Mouse (Mus musculus) liver (tissue): ENCODE data around the gene Tmem258.
A peak's percentile ranks its signal among the peaks of the same experiment; 100 is the strongest.

Experiments
- DNase-seq: peaks from one replicate; pipeline ENCODE4 v3.0.0-alpha.2; 2020; ENCODE audit warnings: mixed read lengths

The Tmem258 gene

DNA sequence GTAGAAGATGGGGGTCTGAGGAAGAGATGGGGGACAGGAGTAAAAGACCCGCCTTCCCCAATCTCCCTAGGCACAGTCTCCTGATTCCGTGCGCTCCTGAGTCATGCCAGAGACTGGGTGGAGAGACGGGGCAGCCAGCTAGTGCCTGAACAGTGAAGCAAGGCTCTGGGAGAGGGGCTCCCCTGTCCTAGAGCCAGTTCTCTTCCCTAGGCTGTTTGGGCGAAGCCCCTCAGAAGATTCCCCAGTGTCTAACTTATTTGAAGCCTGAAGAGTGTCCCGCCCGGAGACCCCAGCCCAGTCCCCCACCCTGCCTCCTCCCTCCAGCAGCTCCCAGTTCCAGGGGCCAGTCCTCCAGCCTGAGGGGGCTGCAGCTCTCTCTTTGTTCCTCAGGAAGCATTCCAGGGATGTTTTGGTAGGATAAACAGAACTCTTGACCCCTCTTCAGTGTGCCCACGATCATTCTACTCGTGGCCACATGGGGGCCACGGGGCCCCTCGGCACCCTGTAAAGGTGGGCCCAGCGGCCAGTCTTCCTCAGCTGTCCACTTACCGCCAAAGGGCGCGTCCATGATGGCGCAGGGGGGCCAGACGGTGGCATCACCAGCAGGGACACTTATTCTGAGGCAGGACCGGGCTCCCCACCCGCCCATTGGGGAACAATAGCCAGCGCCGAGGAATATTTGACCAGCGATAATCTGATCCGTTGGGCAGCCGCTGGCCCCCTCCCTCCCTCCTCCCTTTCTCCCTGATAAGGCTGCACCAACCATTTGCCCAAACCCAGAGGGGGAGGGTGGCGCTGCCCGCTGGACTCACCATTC lies 21.0 kb downstream of the Tmem258 start:
- no peak for DNase-seq

- DNase-seq: no peak
Measured at GRCm38 (mm10) chr19:10225767-10226166, 22.0 kb downstream of the Tmem258 start.

- peak; percentile 33 for DNase-seq
Measured at GRCm38 (mm10) chr19:10231016-10231415, 27.2 kb downstream of the Tmem258 start.

DNA sequence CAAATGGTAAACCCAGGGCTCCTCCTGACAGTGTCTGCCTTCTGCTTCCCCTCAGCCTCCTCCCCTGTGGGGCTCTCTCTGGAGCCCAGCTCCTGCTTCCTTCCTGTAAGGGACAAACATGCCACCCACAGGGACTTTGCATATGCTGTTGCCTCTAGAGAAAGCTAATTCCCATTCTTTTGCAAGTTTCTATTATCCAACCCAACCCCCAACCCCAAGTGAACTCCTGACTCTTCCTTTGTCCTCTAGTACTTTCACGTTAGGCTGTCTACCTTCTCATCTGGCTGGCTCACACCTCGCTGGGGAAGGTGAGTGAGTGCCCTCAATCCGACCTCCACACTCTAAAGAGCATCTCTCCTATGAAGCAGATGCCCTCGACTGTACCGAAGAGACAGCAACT lies 28.1 kb downstream of the Tmem258 start:
- DNase-seq: no peak

DNA sequence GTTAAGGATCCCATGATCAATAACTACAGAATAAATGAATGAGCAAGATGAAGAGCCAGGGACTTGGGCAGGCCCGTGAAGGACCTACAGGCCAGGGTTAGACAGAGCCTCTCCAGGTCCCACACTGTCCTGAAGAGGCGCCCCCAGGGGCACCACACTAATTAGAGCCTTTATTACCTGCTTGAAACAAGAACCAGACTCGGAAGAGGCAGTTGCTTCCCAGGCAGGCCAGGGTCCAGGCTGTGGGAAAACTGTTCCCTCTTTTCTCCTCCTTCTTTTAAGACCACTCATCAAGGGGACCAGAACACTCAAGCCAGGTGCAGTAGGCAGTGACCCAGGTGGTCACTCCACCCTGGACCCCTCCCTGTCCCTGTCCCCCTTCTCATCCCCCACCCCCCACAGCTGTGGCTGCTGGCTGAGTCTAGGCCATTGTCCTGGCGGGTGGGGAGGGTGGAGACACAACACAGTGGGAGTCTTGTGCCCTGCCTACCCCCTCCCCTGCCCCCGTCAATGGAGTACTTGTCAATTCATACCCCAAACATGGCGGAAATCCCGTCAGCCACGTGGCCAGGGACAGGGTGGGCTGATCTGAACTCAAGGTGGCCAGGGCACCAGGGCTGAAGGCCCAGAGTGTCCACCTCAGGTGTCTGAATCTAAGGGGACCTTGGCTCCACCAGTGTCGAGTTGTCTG lies 28.7 kb downstream of the Tmem258 start:
- DNase-seq: no peak

GRCm38 (mm10) chr19:10235784-10236565 lies 32.2 kb downstream of the Tmem258 start:
- DNase-seq: peak; percentile 52

DNA sequence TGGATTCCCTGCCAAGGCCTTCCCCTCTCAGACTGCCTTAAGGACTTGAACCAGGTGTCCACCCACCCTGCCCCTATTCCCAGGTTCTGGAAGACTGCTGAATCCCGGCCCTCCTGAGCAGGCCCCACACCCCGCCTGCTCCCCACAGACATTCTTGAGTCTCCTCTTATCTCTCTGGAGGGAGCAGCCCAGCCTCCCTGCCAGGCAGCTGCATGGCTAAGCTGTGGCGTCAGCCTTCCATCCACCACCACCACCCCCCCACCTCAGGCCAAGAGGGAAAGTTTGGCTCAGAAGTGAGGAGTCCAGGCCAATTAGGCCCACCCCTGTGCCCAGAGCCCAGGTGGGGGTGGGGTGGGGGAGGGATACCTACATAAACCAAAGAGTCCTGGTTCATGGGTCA lies 34.7 kb downstream of the Tmem258 start:
- DNase-seq: peak; percentile 39

DNA sequence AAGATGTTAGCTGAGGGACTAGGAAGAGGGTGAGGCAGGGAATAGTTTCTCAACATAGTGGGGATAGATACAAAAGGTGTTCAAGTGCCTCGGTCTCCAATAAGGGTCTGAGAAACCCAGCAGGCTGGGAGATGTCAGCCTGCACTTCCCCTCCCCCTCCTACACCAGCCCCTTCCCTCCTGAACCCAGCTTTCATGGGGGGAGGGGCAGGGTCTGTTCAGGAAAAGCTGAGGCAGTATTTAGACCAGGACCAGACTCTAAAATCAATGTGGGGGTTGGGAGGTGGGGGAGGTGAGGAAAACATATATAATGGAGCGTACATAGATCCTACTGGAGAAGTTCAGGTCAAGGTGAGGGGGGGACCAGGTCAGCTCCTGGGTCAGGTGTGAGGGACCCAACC lies 35.6 kb downstream of the Tmem258 start:
- DNase-seq: no peak

DNA sequence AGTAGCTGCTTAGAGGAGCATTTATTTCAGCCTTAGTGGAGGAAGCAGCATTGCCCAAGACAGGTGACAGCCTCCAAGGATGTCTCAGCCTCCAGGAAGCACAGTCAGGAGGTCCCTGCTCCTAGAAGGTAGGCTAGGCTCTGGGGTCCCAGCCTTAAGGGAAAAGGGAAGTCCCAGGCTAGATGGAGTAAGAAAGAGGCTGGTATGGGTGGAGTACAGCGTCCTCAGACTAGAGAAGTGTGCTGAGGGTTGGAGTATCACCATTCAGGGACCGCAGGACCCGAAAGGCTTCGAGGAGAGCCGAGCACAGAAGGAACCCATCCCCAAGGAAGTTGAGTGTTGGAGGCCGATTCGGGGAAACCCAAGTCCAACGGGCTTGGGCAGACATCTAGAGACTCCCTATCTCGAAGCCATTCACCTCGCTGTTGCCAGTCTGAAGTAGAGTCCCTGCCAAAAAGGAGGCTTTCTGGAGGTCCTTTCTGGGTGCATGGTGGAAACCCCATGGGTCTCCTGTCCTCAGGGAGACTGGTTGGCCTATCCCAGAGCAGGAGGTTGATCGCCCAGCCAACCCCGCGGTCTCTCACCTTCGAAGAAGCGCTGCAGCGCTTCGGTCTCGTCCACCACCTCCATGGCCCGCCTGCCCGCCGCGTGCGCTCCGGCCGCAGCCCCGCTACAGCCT lies 36.3 kb downstream of the Tmem258 start:
- DNase-seq: no peak

DNA sequence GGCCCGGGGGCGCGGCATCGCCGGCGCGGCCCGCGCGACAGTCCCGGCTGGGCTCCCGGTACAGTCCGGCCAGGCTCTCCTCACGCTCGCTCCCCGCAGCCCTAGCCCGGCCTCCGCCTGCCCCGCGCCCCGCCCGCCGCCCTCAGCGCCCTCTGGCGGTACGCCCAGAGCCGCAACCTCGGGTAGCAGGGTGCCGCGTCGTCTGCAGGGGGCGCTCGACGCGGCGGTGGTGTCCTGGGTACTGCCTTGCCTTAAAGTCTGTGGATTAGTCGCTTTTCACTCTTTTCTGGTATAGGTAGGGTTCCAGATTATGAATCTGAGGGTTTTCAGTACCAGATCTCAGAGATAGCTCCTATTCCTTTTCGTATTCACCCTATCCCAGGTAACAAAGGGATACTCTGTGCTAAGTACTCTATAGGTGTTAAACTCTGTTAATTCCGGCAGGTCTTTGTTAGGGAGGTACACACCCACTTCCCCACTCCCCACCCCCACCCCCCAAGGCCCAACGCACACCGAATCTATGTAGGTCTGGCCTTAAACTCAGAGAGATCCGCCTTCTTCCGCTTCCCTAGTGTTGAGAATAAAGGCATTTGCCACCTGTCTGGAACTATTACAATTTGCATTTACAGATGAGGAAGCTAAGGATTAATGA lies 37.0 kb downstream of the Tmem258 start, which contains the start of gene Myrf:
Gene Myrf (minus strand): TSS at position 95 of the 652 bp plus-strand sequence.
- peak; percentile 82 for DNase-seq

- DNase-seq: no peak
Measured at GRCm38 (mm10) chr19:10242916-10243315, 39.1 kb downstream of the Tmem258 start.

DNA sequence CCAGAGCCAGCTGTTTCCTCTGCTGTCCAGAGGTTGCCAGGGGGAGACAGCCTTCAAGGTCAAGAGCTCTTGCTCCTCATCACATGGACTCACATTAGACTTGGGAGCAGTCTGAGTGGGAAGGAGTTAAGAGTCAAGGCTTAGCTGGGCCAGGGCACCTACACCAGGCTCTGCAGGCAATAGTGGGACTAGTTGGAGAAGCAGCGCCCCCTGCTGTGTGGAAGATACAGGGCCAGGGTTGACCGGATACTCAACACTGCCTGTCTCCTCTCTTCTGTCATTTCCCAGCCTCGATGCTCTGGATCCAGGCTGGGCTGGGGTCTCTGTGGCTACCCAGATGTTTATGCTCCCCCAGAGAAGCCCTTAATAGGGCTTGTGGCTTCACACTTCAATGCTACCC lies 40.4 kb downstream of the Tmem258 start:
- peak; percentile 69 for DNase-seq

DNA sequence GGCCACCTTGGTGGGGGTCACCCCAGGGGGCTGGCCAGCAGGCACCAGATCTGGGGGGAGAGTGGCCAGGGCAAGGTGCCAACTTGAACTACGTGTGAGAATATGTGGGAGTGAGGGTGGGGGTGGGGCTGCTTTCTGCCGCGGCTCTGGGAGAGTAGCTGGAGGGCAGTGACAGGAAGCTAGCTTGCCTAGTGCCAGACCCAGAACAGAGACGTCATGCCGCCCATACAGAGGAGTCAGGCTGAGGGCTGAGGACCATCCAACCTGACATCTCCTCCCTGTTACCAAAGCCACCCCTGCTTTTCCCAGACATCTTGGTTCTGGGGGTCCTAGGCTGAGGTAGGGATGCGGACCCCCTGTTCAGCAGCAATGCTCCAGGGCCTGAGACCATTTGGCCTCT lies 43.4 kb downstream of the Tmem258 start:
- DNase-seq: no peak

DNA sequence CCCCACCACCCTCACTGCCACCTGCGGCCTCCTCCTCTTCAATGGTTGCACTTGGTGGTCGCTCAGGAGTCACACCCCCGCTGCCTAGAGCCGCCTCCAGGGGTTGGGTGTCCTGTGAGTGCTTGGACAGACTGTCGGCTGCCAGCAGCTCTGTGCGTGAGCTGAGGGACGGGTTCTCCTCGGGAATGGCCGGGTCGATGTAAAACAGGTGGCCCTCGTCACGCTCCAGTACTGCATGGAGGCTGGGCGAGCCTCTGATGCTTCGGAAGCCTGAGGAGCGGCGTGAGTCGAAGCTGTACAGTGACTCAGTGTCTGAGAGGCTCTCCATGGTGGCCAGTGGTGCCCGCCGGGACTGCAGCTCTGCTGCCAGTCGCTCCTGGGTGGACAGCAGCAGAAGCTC lies 44.3 kb downstream of the Tmem258 start:
- no peak for DNase-seq
